Mouse (Mus musculus): ENCODE results near the gene Kdm3a. TPM values are rescaled to one million over a fixed set of nuclear protein-coding genes. Genes with fewer than 3 reads are reported as not detected.

Kdm3a gene
- total RNA-seq (2015): 43.3 and 51.1 TPM in 2 replicates
- 36.6 and 47.5 TPM in 2 replicates for total RNA-seq (2017)

GRCm38 (mm10) chr6:71632829-71633662 lies at the start of gene Kdm3a:
TSS of gene Kdm3a (minus strand) at chr6:71632990.
- peak; percentile 87 for ATAC-seq (ENCODE audit: poor library complexity, severe bottlenecking)

- no peak for ATAC-seq (ENCODE audit: poor library complexity, severe bottlenecking)
Observed at GRCm38 (mm10) chr6:71678891-71679290, 46.1 kb upstream of the Kdm3a start.

GRCm38 (mm10) chr6:71673166-71673565 lies 40.4 kb upstream of the Kdm3a start:
- ATAC-seq (ENCODE audit: poor library complexity, severe bottlenecking): no peak

GRCm38 (mm10) chr6:71664511-71664910 lies 31.7 kb upstream of the Kdm3a start:
- no peak for ATAC-seq (ENCODE audit: poor library complexity, severe bottlenecking)

- no peak for ATAC-seq (ENCODE audit: poor library complexity, severe bottlenecking)
Observed at GRCm38 (mm10) chr6:71658290-71658689, 25.5 kb upstream of the Kdm3a start.

GRCm38 (mm10) chr6:71655835-71656234 lies 23.0 kb upstream of the Kdm3a start:
- ATAC-seq (ENCODE audit: poor library complexity, severe bottlenecking): no peak

- ATAC-seq (ENCODE audit: poor library complexity, severe bottlenecking): no peak
Observed at GRCm38 (mm10) chr6:71651868-71652267, 19.1 kb upstream of the Kdm3a start.

GRCm38 (mm10) chr6:71632486-71632828 lies 333 bp downstream of the Kdm3a start:
- ATAC-seq (ENCODE audit: poor library complexity, severe bottlenecking): no peak

- ATAC-seq (ENCODE audit: poor library complexity, severe bottlenecking): no peak
Observed at GRCm38 (mm10) chr6:71631706-71632461, 906 bp downstream of the Kdm3a start.

- no peak for ATAC-seq (ENCODE audit: poor library complexity, severe bottlenecking)
Observed at GRCm38 (mm10) chr6:71631196-71631595, 1.6 kb downstream of the Kdm3a start.

GRCm38 (mm10) chr6:71627325-71627724 lies 5.5 kb downstream of the Kdm3a start:
- no peak for ATAC-seq (ENCODE audit: poor library complexity, severe bottlenecking)

- no peak for ATAC-seq (ENCODE audit: poor library complexity, severe bottlenecking)
Observed at GRCm38 (mm10) chr6:71625984-71626383, 6.8 kb downstream of the Kdm3a start.

- ATAC-seq (ENCODE audit: poor library complexity, severe bottlenecking): no peak
Observed at GRCm38 (mm10) chr6:71624723-71625122, 8.1 kb downstream of the Kdm3a start.

- ATAC-seq (ENCODE audit: poor library complexity, severe bottlenecking): no peak
Observed at GRCm38 (mm10) chr6:71621981-71622380, 10.8 kb downstream of the Kdm3a start.

- no peak for ATAC-seq (ENCODE audit: poor library complexity, severe bottlenecking)
Observed at GRCm38 (mm10) chr6:71621551-71621950, 11.2 kb downstream of the Kdm3a start.

GRCm38 (mm10) chr6:71616959-71617358 lies 15.8 kb downstream of the Kdm3a start:
- no peak for ATAC-seq (ENCODE audit: poor library complexity, severe bottlenecking)

GRCm38 (mm10) chr6:71613225-71613624 lies 19.6 kb downstream of the Kdm3a start:
- no peak for ATAC-seq (ENCODE audit: poor library complexity, severe bottlenecking)

GRCm38 (mm10) chr6:71609968-71610367 lies 22.8 kb downstream of the Kdm3a start:
- ATAC-seq (ENCODE audit: poor library complexity, severe bottlenecking): no peak

- ATAC-seq (ENCODE audit: poor library complexity, severe bottlenecking): no peak
Observed at GRCm38 (mm10) chr6:71608994-71609393, 23.8 kb downstream of the Kdm3a start.

GRCm38 (mm10) chr6:71607756-71608155 lies 25.0 kb downstream of the Kdm3a start:
- ATAC-seq (ENCODE audit: poor library complexity, severe bottlenecking): no peak

- ATAC-seq (ENCODE audit: poor library complexity, severe bottlenecking): no peak
Observed at GRCm38 (mm10) chr6:71590154-71590553, 42.6 kb downstream of the Kdm3a start.

GRCm38 (mm10) chr6:71589401-71589800 lies 43.4 kb downstream of the Kdm3a start:
- ATAC-seq (ENCODE audit: poor library complexity, severe bottlenecking): no peak
